Mouse (Mus musculus): ENCODE measurements around the gene Pik3ip1. TPM values are rescaled to one million over a fixed set of nuclear protein-coding genes. Genes with fewer than 3 reads are reported as not detected.

Pik3ip1 gene
- polyA plus RNA-seq, 1 experiment from 2014 or later, result 34.4 TPM

DNA sequence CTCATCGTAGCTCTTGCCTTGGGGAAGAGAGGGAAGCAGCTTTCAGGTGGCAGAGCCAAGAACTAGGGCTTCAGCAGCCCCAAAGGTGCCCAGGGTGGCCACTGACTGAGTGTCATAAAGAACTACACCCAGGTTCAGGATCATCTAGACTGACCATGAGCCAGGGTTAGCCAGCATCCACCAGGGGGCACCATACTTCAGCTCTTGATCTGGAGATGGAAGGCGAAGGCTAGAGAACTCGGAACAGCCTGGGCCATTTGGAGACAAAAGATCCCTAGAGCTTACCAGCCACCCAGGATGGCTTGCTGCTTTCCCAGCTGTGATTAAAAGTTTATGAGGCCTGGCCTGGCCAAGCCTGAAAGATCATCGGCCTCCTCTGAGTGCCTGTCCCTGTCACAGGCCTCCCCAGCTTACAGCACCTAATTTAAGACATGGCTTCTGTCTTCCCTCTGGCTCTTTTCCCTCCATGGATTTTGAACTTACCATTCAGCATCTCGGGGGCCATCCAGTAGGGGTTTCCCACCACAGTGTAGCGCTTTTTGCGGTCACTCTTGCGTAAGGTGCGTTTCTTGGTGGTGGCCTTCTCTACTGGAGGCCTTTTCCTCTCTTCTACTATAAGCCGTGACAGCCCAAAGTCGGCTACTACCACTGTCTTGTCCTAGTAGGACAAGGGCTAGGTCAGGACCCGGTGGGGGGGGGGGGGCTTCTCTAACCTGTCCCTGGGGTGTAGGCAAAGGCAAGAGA is 17.1 kb downstream of the Pik3ip1 start:
- no peak overlapping the region for H3K4me2 ChIP-seq (replicated peaks)
- peaks cover 57% of the 10 kb centered on the region for H3K36me3 ChIP-seq
- H3K4me1 ChIP-seq, result no peaks in the 10 kb centered on the region
- no peaks in the 10 kb centered on the region for H3K27me3 ChIP-seq
- peak; percentile 56 for ATAC-seq (replicated peaks)
- H3K9me3 ChIP-seq, result no peaks in the 10 kb centered on the region
- no peak overlapping the region for H3K4me3 ChIP-seq
- no peak overlapping the region for H3K9ac ChIP-seq (replicated peaks)
- H3K27ac ChIP-seq (replicated peaks), result no peak overlapping the region
- 63% methylated on average over 12 of the region's 12 CpGs for WGBS

DNA sequence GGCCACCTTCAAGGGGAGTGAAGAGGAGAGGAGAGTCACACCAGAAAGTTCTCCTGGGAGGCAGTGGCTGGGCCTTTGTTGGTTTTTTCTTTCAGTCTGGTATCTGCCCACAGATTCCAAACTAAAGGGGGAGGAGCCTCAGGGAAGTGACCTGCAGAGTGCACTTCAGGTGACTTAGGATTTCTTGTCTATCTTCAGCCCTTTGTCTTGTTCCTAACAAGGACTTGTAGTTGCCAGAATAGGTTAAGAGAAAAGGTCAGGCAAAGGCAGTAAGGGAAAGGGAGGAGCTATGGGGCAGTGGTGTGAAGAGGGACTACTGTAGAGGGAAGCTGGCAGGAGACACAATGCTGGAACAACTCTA is 17.6 kb downstream of the Pik3ip1 start:
- Histone ChIP-seq H3K9ac (replicated peaks) (no peak overlapping the region), H3K27ac (replicated peaks) (no peak overlapping the region), H3K36me3 (peaks cover 56% of the 10 kb centered on the region)

DNA sequence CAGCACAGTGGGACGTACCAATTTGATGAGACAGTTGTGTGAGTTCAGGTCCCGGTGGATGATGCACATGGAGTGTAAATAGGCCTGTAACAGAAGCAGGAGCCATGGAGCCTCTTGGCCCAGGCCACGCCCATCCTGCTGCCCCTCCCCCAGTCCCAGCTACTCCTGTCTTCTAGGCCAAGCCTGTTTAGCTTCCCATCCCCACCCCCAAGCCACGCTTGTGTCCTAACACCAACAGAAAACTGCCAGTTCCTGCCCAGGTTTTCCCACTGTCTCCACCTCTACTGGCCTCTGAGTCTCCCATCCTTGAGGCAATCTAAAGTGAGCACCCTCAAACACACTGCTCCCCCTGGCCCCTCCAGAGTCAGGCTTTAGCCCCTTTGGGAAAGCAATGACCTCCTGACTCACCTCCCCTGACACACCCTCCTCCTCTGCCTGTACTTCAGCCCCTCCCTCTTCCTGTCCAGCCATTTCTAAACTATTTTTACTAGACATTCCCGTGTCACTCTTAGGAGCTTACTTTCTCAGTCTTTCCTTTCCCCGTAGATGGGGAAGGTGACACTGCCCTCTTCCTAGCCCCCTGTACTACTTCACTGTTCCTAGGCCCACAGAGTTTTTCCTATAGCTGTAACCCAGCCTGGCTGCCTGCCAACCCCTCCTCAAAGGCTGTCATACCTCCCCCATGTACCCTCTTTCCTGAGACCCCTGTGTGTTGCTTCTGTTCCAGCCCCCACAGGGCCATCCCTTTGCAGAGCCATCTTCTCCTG is 18.6 kb downstream of the Pik3ip1 start:
- Histone ChIP-seq H3K4me1 (no peaks in the 10 kb centered on the region), H3K27ac (replicated peaks) (no peak overlapping the region), H3K27me3 (no peaks in the 10 kb centered on the region)

More for the DNA sequence above, 17.6 kb downstream of the Pik3ip1 start:
- Histone ChIP-seq H3K9me3 (no peaks in the 10 kb centered on the region), H3K4me1 (no peaks in the 10 kb centered on the region), H3K4me2 (replicated peaks) (no peak overlapping the region), H3K27me3 (no peaks in the 10 kb centered on the region), H3K4me3 (no peak overlapping the region)
- no peak for ATAC-seq (replicated peaks)

DNA sequence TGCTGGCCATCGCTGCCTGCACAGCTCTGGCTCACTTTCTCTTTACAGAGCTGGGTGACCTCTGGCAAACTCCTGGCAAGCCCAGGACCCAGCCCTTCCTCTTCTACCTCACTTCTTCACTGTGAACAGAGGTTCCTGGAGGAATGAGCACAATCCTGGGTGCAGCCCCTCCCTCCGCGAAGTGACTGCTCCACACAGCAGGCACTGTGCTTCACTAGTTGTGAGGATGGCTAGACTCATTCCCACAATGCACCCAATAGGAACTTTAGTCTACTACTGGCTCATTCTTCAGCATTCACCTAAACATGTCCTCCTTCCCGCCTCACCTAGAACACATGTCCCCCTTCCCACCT is 19.1 kb downstream of the Pik3ip1 start:
- H3K9me3 ChIP-seq, result no peaks in the 10 kb centered on the region
- no peak for ATAC-seq (replicated peaks)
- H3K4me3 ChIP-seq, result no peak overlapping the region
- H3K27ac ChIP-seq (replicated peaks), result no peak overlapping the region
- no peak overlapping the region for H3K4me2 ChIP-seq (replicated peaks)
- peaks cover 56% of the 10 kb centered on the region for H3K36me3 ChIP-seq
- H3K9ac ChIP-seq (replicated peaks), result no peak overlapping the region
- no peaks in the 10 kb centered on the region for H3K4me1 ChIP-seq
- WGBS, result 91% methylated on average over 4 of the region's 4 CpGs
- H3K27me3 ChIP-seq, result no peaks in the 10 kb centered on the region

More for the DNA sequence above, 18.6 kb downstream of the Pik3ip1 start:
- Histone ChIP-seq H3K9ac (replicated peaks) (no peak overlapping the region), H3K36me3 (peaks cover 56% of the 10 kb centered on the region), H3K4me2 (replicated peaks) (no peak overlapping the region), H3K9me3 (no peaks in the 10 kb centered on the region), H3K4me3 (no peak overlapping the region)
- WGBS, result 49% methylated on average over 6 of the region's 6 CpGs
- ATAC-seq (replicated peaks), result no peak

DNA sequence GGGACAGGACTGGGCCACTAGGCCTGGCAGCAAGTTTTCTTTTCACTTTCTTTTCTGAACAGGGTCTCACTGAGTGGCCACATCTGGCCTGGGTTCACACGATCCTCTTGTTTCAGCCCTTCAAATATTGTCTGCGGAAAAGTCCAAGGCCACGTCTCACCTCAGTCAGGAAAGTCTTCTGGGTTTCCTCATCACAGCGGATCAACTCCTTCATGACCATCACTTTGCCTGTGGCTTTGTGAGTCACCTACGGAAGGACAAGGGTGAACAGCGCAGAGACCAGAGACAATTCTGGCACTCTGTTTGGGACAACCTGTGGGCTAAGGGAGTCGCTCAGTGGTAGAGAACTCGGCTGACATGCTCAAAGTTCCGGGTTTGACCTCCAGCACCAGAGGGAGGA is 21.9 kb downstream of the Pik3ip1 start:
- Histone ChIP-seq H3K9ac (replicated peaks) (no peak overlapping the region), H3K4me1 (no peaks in the 10 kb centered on the region), H3K27me3 (no peaks in the 10 kb centered on the region), H3K9me3 (no peaks in the 10 kb centered on the region), H3K27ac (replicated peaks) (no peak overlapping the region), H3K4me2 (replicated peaks) (no peak overlapping the region), H3K4me3 (no peak overlapping the region), H3K36me3 (peaks cover 53% of the 10 kb centered on the region)
- 94% methylated on average over 9 of the region's 9 CpGs for WGBS
- no peak for ATAC-seq (replicated peaks)

DNA sequence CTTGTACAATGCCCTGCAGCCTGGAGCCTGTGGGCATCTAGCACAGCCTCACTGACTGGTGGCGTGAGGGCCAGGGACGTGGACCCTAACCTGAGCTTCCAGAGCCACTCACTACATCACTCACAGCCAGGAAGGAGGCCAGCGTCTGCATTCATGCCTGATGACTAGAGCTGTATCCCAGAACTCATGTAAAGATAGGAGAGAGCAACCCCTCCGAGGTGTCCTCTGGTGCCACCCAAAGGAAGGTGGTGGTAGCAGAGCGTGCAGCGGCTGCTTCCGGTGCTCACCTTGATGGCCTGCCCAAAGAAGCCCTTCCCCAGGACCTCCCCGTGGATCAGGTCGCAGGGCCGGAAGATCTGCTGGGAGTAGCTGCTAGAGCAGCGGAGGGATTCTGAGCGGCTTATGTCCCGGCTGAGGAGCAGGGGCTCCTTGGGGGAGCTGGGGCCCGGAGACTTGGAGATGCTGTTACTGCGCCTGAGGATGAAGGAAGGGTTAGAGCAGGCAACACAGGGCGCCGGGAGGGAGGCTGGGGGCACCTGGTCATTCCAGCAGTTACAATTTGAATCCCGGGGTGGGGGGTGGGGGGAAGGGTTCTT is 22.9 kb downstream of the Pik3ip1 start:
- WGBS, result 46% methylated on average over 18 of the region's 18 CpGs
- H3K9me3 ChIP-seq, result no peaks in the 10 kb centered on the region
- no peak overlapping the region for H3K9ac ChIP-seq (replicated peaks)
- no peak overlapping the region for H3K27ac ChIP-seq (replicated peaks)
- H3K4me1 ChIP-seq, result no peaks in the 10 kb centered on the region
- peaks cover 60% of the 10 kb centered on the region for H3K36me3 ChIP-seq
- no peak overlapping the region for H3K4me2 ChIP-seq (replicated peaks)
- no peak for ATAC-seq (replicated peaks)
- no peaks in the 10 kb centered on the region for H3K27me3 ChIP-seq
- H3K4me3 ChIP-seq, result no peak overlapping the region

DNA sequence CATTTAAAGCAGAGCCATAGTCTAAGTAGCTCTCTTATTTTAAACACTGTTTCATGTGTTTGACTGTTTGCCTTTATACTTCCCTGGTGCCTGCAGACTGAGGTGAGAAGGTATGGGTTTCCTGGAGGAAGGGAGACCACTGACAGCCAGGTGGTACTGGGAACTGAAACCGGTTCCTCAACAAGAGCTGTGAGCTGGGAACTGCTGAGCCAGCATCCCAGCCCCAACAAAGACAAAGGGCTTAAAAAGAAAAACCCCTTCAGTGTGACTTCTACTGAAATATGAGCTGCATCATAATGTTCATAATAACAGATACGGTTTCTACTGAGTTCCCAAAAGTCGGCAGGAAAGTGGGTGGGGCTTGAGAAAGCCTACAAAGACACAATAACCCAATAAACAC is 32.7 kb downstream of the Pik3ip1 start:
- no peak overlapping the region for H3K27ac ChIP-seq (replicated peaks)
- no peak overlapping the region for H3K4me2 ChIP-seq (replicated peaks)
- H3K4me3 ChIP-seq, result no peak overlapping the region
- WGBS, result 89% methylated on average over 3 of the region's 3 CpGs
- H3K36me3 ChIP-seq, result peaks cover 21% of the 10 kb centered on the region; the same call in 1 of the 2 replicates
- H3K27me3 ChIP-seq, result no peaks in the 10 kb centered on the region
- ATAC-seq (replicated peaks), result no peak
- H3K9me3 ChIP-seq, result no peaks in the 10 kb centered on the region
- H3K4me1 ChIP-seq, result no peaks in the 10 kb centered on the region
- no peak overlapping the region for H3K9ac ChIP-seq (replicated peaks)

DNA sequence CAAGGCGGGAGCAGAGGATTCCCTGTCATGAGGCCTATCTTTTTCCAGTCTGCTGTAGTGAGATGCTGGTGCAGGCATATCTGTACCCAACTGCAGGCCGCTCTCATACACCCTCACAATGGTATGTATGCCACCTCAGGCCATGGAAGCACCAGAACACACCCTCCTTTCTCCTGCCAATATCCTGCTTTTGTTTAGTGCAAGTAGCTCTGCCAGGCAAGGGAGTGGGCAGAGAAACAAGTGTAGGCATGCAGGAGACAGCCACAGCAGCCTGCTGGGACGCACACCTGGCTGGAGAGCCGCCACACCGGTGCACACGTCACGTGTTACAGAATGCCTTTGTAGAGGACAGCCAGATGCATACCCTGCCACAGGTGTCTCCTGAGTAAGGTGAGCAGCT is 36.2 kb downstream of the Pik3ip1 start:
- H3K27me3 ChIP-seq, result no peaks in the 10 kb centered on the region
- no peak overlapping the region for H3K27ac ChIP-seq (replicated peaks)
- H3K4me2 ChIP-seq (replicated peaks), result no peak overlapping the region
- H3K9ac ChIP-seq (replicated peaks), result no peak overlapping the region
- ATAC-seq (replicated peaks), result no peak
- 90% methylated on average over 7 of the region's 7 CpGs for WGBS
- H3K36me3 ChIP-seq, result no peaks in the 10 kb centered on the region
- H3K9me3 ChIP-seq, result no peaks in the 10 kb centered on the region
- peaks cover 29% of the 10 kb centered on the region for H3K4me1 ChIP-seq
- no peak overlapping the region for H3K4me3 ChIP-seq

DNA sequence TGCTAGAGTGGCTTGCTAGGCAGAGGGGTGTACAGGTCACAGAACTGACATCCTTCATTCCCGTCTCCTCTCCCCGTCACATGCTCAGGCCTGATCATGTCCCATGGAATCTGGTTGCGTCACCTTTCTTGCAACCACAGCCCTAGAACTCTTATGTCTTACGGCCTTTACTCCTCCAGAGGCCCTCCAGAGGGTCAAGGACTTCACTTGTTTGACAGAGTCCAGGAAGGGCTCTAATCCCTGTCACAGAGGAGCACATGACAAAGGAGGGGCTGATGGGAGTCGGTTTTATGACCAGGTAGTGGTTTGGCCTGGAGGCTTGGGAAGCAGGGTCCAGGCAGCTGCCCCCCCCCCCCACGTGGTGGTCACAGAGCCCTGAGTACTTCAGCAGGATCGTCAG is 38.8 kb downstream of the Pik3ip1 start:
- 69% methylated on average over 7 of the region's 7 CpGs for WGBS
- H3K9ac ChIP-seq (replicated peaks), result no peak overlapping the region
- H3K9me3 ChIP-seq, result no peaks in the 10 kb centered on the region
- H3K36me3 ChIP-seq, result no peaks in the 10 kb centered on the region
- peak overlapping the region; percentile 63 for H3K4me2 ChIP-seq (replicated peaks)
- no peak for ATAC-seq (replicated peaks)
- no peak overlapping the region for H3K27ac ChIP-seq (replicated peaks)
- H3K4me3 ChIP-seq, result no peak overlapping the region
- no peaks in the 10 kb centered on the region for H3K27me3 ChIP-seq
- H3K4me1 ChIP-seq, result peaks cover 47% of the 10 kb centered on the region

DNA sequence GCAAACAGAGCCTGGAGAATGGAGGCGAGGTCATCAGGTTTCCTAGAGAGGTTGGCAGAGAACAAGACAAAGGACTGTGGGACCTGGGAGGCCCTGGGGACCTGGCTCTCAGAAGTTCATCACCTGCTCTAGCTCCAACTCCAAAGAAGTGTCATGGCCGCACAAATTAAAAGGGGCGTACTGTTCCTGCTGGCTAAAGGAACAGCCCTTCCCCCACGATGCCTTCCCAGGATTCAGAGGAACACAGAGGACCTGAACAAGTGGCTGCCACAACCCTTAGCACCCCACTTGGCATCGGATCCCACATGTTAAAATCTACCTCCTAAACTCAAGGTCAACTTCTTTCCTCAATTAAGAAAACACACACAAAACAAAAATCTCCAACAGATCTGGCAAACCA is 39.2 kb downstream of the Pik3ip1 start:
- 85% methylated on average over 5 of the region's 5 CpGs for WGBS
- Histone ChIP-seq H3K9ac (replicated peaks) (0 out of 2 replicates have a peak overlapping the region, but pooled peaks have one; percentile 80), H3K4me1 (peaks cover 52% of the 10 kb centered on the region)

DNA sequence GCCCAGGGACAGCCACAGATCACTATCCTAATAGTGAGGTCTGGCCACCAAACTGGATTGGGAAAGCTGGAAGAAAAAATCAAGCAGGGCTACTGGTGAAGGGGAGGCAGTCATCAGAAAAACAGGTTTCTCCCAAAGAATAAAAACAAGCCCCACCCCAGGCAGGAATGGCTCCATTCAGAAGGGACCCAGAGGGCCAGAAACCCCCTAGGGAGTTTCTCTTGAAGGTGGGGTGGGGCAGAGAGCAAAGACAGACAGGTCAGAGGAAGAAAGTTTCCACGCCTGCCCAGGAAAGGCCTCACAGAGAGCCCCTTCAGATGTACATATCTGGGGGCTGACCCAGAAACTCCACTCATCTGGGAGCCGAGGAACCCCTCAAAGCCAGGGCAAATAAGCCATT is 40.0 kb downstream of the Pik3ip1 start:
- peak overlapping the region; percentile 80; the same call in 1 of the 2 replicates for H3K9ac ChIP-seq (replicated peaks)
- 80% methylated on average over 2 of the region's 2 CpGs for WGBS
- peaks cover 56% of the 10 kb centered on the region for H3K4me1 ChIP-seq
- H3K27me3 ChIP-seq, result no peaks in the 10 kb centered on the region
- H3K27ac ChIP-seq (replicated peaks), result no peak overlapping the region
- H3K4me2 ChIP-seq (replicated peaks), result peak overlapping the region; percentile 63
- no peak for ATAC-seq (replicated peaks)
- no peaks in the 10 kb centered on the region for H3K36me3 ChIP-seq
- peak overlapping the region; percentile 63 for H3K4me3 ChIP-seq
- H3K9me3 ChIP-seq, result no peaks in the 10 kb centered on the region

More for the DNA sequence above, 39.2 kb downstream of the Pik3ip1 start:
- no peak for ATAC-seq (replicated peaks)
- Histone ChIP-seq H3K4me3 (peak overlapping the region; percentile 8; the same call in 1 of the 2 replicates), H3K9me3 (no peaks in the 10 kb centered on the region), H3K4me2 (replicated peaks) (peak overlapping the region; percentile 63; the same call in 1 of the 2 replicates), H3K36me3 (no peaks in the 10 kb centered on the region), H3K27me3 (no peaks in the 10 kb centered on the region), H3K27ac (replicated peaks) (no peak overlapping the region)

DNA sequence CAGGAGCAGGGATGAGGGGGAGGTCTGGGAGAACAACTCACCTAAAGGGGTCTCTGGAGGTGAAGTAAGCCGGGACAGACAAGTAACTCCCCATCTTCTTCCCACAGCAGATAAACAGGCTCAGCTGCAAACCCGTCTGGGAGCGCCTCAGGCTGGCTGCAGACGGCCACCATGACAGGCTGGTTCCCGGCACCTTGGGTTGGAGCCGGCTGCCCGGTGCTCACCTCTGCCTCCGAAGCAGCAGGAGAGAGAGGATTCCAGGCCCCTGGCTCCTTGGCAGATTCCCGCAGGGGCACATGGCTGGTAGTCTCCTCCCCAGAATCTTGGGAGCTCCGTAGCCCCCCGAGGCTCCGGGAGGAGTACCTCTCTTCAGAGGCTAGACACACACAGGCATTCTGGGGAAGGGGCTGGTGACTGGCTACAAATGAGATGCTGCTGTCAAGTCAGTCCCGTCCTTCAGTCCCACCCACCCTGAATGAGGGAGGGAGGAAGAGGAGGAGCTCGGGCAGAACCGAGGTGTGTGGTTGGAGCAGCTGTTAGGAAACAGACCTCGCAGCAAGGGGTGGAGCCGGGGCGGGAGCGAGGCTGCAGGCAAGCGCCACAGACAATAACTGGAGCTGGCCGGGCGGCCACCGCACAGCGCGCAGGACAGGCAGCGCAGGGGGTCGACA is 40.9 kb downstream of the Pik3ip1 start:
- Histone ChIP-seq H3K4me2 (replicated peaks) (peak overlapping the region; percentile 63), H3K27me3 (no peaks in the 10 kb centered on the region), H3K36me3 (no peaks in the 10 kb centered on the region), H3K9me3 (no peaks in the 10 kb centered on the region), H3K27ac (replicated peaks) (peak overlapping the region; percentile 87), H3K4me3 (peak overlapping the region; percentile 63), H3K4me1 (peaks cover 56% of the 10 kb centered on the region), H3K9ac (replicated peaks) (peak overlapping the region; percentile 80)
- peak; percentile 97 for ATAC-seq (replicated peaks)
- WGBS, result 1% methylated on average over 27 of the region's 27 CpGs

Data from forebrain, embryonic 15.5 days (tissue).